Mouse (Mus musculus): ENCODE measurements around the gene Utrn.

Gene Utrn

DNA sequence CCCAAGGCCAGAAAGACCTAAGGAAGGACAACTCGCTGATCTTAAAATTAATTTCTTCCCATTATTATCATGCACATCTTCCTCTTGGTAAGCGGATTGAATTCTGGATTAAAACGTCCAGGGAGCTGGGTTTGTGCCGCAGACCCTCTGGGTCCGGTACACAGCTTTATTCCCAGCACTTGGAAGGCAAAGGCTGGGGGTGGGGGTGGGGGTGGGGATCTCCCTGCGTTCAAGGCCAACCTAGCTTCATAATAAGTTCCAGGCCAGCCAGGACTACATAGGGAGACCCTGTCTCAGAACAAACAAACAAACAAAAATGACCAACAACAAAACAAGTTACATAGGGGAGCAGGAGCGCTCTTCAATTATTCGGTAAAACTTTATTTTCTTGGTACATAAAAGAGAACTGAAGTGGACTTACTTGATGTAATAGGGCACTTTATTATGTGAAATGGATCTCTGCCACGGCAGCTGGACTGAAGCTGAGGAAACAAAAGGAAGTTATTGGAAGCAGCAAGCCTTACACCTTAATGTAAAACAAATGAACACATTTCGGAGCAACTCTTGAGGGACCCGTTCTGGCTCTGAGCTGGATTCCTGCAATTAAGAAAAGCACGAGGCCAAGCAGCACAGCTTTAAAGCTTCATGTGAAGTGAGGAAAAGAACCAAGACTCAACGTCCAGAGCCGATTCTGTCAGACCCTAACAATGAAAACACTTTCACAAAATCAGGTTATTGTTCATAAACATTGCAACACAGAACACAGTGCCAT, 394.1 kb downstream of the Utrn start:
- intact Hi-C loops (cut with DNase I), result no loop called here

DNA sequence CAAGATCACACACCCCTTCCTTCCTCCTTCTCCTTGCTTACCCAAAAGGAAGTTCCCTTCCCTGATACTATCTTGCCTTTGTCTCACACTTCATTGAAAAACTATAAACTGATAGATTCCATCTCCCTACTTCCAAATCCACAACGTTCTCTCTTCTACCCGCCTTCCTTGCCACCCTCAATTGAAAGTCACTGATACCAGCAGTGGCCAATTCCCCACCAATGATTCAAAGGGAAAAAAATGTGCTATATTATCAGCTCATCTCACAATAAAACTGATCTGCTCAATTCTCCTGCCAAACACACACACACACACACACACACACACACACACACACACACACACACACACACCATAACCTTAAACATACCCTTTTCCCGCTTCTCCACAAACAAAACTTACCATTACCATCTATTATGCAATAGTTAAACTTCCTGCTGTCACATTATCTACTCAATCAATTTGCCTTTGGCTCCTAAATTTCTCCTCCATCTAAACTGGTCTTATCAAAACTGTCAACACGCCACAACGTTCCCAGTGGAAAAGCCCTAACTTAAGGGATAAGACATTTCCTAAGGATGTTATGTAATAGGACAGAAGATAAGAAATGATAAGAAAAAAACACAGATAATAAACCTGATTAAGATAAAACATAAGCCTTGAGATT, 399.6 kb downstream of the Utrn start:
- intact Hi-C loops (cut with DNase I), result no loop called here

DNA sequence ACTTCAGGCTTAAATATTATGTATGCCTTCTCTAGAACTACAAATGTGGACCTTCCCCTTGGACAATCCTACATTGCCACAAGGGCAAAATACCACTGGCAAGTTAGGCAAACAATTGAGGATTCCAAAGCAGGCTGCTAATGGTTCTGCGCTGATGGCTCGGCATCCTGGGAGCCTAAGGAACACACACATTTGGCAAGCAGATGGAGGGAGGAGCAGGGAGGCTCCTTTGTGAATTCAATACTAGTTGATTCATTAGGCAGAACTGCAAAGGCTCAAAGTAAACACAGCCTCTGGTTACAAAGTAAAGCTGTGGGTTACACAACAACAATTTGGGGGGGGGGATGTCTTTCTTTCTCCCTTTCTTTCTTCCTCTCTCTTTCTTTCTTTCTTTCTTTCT, 401.6 kb downstream of the Utrn start:
- intact Hi-C loops (cut with DNase I), result no loop called here

DNA sequence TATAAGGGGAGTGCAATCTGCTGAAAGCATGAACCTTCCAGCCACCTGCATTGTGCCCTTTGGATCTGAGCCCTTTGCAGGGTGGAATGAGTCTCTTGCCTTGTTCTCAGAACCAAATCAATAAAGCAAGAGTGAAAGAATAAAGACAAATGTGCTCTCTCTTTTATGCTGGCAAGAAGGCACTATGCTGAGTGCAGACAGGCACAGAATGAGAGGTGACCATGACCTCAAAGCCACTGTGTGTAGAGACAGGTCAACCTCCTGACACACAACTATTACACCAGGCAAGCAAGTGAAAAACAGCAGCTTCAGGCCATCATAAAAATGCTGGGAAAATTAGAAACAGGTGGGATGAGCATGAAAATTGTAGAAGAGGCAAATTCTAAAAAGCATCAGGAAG, 408.2 kb downstream of the Utrn start:
- intact Hi-C loops (cut with DNase I), result no loop called here

DNA sequence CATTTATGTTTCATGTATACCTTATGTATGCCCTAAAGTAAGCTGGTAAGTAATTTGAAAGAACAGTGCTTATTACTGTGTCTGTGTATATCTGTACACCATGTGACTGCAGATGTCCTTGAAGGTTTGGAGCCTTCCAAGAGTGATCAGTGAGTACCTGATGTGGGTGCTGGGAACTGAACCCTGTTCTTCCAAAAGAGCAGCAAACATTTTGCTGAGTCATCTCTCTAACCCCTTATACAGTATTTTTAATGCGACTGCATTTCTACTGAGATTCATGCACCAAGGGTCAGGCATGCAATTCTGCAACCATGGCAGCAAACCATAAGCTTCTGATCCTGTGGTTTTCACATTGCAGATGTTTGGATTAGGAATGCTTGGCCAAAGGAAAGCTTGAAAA, 412.3 kb downstream of the Utrn start:
- intact Hi-C loops (cut with DNase I), result no loop called here

DNA sequence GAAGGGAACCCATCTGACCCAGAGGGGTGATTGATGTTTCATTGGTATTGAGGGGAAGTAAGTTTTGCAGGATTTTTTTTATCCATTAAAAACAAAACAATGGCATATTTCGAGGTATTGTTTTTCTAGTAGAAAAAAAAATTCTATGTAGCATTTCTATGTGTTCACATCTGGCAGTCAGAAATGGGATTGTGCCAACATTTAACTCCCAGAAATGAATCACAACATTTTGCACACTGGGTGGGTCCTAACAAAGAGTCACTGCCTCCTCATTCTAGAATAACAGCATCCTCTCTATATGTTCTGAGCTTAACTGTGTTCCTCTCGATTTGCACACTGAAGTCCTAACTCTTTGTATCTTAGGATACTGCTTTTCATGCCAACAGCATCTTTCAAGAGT, 416.5 kb downstream of the Utrn start:
- intact Hi-C loops (cut with DNase I), result no loop called here

DNA sequence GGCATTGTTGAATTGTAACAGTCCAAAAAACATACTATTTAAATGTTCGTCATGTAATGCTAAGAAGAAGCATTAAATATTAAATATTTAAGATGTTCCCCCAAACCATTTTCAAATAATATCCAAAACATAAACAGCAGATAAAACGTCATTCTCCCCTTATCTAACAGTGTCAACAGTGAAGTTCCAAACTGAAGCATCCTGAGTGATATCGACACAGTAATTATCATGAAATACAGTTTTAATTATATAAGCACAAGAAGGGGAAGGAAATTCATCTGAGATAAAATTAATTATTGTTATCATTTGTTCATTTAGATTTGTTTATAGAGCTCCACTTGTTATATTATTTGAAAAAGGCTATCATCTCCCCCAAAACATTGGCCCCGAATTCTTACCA, 425.0 kb downstream of the Utrn start:
- intact Hi-C loops (cut with DNase I), result no loop called here

DNA sequence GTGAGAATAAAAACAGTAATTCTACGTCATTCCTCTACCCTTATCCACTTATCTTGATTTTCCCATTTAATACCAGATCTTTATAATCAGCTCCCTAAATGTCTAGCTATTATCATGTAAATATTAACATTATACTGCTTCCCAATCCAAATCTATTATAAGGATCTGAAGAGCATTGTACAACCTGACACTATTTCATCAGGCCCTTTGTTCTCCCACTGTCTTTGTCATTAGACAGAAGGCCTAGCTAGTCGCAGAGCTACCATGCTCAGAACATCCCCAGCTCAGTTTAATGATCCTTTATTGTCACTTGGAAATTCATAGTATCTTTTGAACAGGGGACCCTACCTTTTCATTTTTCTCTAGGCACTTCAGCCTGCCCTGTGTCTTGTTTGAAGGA, 436.0 kb downstream of the Utrn start:
- intact Hi-C loops (cut with DNase I), result no loop called here

DNA sequence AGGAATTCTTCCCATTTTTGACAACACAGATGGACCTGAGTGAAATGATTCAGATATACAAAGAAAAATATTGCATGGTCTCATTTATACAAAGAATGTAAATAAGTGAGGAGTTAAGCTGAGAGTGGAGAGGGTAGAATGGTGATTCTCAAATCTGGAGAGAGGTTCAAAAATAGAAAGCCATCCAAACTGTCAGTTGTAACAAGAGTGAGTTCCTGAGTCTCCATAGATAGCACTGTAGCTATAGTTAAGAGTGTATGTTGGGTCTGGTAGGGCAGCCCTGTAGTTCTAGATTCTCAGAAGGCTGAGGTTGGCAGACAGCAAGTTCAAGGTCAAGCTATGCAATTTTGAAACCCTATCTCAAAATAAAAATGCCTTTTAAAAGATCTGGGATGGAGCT, 438.8 kb downstream of the Utrn start:
- intact Hi-C loops (cut with DNase I), result no loop called here

DNA sequence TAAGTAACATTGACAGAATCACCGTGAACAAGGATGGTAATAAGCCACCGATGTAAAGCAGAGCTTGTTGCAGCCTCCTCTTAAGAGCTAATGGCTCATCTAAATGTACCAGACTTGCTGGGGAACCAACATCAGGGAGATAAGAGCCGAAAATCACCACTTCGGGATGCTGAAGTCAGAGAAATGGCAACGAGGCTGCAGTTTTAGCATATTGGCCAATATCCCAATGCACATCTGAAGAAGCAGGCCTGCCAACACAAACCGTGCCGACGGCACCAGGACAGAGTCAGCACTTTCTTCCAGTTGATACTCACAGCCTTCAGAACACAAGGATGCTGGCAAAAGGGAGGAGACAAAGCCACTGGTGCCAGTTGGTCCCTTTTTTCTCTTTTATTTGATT, 442.3 kb downstream of the Utrn start:
- intact Hi-C loops (cut with DNase I), result no loop called here

DNA sequence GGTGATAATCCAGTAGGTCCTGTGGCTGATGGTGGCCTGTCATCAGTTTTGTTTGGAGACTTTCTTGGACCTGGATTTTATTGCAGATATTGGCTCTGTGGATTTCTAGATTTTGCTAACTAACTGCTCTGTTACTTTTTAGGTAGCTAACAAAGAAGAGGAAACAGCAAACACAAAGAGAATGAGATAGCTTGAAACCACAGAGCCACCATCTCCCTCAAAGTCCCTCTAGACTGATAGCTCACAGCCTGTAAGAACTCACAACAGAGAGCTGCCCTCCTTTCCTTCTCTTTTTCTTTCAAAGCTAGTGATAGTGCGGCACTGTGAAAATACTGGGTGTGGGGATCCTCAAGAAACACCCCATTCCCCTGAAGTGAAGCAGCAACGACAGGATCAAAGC, 444.2 kb downstream of the Utrn start:
- intact Hi-C loops (cut with DNase I), result no loop called here

DNA sequence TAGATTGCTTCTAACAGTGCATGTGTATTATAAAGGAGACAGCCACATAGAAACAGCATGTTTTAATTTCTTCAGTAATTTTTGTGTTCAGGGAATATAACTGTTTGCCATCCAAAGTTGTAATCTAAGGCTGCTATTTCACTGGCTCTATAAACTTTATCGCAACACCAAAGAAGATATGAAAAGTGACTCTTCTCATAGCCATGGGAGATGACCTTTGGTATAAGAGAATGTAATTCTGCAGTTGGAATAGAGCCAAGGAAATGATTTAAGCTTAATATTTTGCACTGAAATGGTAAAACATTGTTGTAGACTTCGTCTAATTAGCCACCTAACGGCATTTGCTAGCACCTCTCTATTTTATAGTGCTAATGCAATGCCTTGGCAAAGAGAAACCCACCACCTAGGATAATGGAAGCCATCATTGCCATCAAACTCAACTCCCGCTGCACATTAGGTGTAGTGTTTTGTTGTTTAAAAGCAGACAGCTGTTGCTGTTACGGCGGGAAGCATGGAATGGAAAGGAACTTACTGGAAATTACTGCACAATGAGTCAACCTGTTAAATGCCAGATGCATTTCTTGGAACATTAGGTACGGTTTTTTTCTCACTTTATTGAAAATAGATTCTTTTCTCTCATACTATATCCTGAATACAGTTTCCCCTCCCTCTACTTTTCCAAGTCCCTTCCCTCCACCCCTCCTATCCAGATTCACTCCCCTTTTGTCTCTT, 445.0 kb downstream of the Utrn start:
- intact Hi-C loops (cut with DNase I), result no loop called here

DNA sequence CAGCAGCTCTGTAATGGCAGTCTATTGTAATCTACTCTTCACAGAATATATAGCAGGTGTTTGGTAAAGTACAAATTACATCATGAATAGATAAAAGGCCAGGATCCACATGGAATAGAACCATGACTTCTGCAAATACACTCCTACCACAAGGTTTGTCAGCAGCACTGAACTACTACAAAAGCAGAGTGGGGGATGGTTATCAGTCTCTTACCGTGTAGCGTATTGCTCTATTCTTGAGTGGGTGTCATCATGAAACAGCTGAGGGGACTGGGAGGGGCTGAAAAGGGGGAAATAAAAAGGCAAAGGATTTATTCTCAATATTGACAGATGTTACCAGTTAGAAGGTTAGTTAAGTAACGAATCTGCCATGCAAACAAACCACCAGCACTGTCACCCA, 454.2 kb downstream of the Utrn start:
- intact Hi-C loops (cut with DNase I), result no loop called here

DNA sequence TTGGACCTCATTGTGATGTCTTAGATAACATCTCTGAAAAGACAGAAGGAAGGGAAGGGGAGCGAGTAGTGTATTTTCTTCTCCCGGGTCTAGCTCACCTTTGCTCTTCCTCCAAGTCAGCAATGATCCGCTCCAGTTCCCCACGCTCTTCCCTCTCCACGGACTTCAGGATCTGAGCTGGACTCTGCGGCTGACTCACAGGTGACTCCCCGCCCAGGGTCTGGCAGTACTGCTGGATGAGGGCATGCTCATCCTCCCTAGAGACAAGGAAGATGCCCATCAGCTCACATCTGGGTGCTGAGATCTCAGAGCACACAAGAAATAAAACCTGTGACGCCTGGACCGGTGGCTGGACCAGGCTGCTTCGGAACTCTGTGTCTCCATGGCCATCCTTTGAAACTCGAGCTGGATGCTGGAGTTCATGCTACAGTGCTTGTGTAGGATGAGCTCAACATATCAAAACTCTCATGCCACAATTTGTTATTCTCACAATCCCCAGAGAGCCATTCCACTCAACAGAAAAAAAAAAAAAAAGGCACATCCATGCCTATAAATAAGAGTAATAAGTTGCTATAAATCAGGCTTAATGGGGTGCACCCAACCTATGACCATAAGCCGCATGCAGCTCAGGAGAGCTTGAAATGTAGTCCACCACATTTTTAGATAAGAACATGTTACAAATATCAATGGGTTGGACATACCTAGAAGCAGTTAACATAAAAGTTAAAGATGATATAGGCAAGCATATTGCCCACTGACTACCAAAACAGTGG, 462.6 kb downstream of the Utrn start:
- intact Hi-C loops (cut with DNase I), result no loop called here

DNA sequence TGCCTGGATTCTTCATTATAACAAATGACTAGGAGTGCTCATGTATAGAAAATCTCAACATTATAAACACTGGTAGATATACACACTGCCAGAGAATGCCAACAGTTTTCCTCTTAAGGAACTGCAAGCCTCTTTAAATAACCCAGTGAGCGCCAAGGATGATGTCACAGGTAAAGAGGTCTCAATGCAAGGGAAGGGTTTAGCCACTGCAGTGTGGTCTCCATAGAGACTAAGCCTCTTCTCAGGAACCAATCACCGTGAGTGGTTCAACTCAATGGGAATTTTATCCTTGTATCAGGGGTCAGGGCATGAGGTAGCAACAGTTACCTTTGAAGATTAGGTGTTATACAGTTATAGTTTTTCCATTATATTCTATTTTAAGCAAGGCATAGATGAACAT, 469.7 kb downstream of the Utrn start:
- intact Hi-C loops (cut with DNase I), result no loop called here

DNA sequence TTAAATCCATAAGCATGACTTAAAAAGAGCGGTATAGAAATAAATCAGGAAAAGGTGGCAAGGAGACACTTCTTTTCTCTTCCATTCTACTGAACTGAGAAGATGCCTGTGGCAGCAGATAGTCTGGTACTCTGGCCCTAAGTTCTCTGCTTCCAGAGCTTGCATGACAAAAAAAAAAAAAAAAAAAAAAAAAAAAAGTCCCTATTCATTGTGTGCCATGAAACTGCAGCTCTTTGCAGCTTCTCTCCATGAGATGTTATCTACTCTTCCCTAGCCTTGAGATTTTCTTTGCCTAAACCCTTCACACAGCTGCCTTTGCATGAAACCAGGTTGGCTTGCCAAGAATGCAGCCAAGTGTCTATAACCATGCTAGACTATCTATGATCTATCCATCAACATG, 489.0 kb downstream of the Utrn start:
- intact Hi-C loops (cut with DNase I), result no loop called here

DNA sequence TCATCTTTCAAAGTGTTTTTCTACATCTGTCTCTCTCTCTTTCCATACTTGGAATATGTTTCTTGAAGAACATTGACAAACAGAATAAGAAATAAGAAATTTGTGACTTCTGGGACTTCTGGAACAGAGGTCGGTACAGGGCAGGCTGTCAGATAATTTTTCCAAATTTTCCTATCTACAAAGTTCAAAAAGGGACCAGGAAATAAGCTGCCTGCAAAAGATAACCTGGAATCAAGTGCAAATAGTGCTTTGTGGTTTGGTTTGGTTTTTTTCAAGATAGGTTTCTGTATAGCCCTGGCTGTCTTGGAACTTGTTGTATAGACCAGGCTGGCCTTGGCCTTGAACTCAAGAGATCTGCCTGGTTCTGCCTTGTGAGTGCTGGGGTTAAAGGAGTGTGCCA, 490.0 kb downstream of the Utrn start:
- intact Hi-C loops (cut with DNase I), result no loop called here

DNA sequence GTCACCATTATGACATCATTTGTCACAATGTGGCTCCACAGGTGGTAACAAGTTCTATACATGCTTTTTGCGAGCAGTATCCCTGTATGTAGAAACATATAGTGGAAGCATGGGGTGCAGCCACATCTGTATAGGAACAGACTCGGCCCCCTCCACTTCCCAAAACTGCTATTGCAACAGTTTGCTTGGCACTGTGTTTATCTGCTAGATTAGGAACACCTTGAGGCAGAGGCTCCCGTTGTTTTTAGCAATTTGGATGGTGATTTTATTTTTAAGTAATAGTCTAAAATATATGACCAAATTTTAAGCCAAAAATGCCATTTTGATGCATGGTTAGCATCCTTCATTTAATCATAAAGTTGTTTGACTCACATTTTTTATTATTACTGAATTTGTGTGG, 491.4 kb downstream of the Utrn start:
- intact Hi-C loops (cut with DNase I), result no loop called here

DNA sequence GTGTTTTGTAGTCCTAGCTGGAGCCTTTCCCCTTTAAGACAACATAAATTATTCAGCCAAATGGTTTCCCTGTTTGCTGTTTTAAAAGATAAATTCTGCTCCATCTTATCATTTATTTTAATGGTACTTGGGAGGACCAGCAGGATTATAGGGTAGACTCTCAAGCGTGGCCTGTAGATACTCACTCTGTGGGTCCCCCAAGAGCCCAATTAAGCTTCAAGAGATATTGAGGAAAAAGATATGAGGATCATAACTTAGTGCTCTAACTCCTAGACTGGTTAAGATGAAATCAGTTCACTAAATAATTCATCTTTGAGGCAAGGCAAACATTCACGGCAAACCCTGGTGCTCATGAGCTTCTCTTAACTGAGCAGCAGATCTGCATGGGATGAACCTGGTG, 493.1 kb downstream of the Utrn start:
- intact Hi-C loops (cut with DNase I), result no loop called here

DNA sequence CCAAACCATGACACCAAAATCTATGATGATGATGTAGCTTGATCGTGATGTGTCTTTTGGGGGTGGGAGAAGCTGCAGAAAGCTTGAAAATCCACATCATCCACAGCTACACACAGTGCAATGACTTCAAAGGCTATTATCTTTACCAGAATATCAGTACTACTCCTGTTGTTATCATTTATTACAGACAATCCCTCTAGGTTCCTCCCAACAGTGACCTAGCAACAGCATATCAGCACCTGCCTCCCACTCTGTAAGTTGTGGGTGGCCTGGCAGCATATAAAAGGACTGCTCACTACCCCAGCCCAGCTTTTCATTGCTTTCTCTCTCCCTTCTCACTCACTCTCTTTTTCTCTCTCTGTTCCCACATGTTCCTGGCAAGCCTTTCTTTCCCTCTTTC, 494.4 kb downstream of the Utrn start:
- intact Hi-C loops (cut with DNase I), result no loop called here

DNA sequence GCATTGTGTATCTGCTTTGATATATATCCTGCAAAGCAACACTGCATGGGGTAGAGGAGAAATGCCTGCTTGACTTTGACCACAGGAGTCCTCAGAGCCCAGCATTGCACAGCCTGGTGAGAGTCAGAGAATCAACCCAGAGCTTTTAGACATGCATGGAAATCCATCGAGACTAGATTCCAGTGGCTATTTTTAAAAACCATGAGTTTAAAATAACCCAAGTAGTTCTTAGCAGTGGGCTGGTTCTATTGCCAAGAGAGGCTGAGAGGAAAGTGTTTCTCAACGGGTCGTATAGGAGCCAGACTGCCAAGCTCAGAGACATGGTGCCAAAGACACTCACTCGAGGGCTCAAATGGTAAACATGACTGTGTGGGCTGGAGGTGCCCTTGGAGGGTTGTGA, 514.6 kb downstream of the Utrn start:
- intact Hi-C loops (cut with DNase I), result no loop called here

DNA sequence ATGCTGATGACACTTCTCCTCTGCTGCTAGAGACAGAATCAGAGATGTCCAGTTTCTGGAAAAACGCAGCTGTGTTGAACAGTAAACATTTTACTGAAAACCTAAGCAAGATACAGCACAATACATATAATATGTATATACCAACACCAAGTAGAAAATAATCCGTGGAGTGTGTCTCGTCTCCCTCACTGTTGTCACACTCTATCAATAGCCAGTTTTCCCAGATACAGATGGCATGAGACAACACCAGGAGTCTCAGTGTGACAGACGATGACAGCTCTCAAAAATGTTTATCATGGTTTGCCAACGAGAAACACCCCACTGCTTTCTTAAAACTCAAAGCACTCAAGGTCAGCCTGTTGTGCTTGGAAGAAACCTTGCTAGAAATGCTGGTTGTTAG, 515.1 kb downstream of the Utrn start:
- intact Hi-C loops (cut with DNase I), result no loop called here
